Mouse (Mus musculus): ENCODE results near the gene Apopt1.
A peak's percentile ranks its signal among the peaks of the same experiment; 100 is the strongest.

Gene Apopt1

DNA sequence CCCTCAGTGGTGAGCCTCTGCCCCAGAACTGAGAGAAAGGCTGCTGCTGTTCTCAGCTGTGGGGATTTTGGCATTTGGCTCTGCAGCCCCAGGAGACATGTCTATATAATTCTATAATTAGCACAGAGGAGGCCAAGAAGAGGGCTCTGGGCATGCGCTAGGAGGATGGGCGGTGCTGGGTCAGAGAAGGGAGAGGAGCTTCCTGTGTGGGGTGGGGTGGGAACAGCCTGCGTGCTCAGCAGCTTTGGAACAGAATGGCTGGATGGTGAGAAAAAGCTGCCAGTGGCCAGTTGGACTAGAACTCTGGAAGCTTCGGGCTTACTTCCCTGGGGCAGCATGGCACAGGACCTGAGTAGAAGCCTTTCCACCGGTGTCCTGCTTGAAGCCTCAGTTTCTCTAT lies 33.0 kb downstream of the Apopt1 start:
- no peak for DNase-seq (ENCODE audit: low spot score)

DNA sequence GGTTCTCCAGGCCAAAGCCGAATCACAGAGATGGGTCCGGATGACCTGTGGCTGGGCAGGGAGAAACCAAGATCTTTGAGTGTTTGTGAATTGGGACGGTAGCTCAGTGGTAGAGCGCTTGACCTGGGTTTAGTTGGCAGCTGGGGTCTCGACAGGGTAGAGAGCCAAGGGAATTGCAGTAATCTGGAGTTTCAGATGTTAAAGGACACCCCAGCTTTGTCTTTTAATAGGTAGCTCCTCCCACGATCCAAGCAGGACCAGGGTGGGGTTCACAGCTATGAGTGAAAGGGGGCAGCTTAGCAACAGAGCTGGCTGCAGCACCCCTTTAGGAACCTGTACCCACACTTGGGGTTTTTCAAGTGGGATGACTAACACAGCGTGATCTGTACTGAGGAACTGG lies 34.4 kb downstream of the Apopt1 start:
- no peak for DNase-seq (ENCODE audit: low spot score)

DNA sequence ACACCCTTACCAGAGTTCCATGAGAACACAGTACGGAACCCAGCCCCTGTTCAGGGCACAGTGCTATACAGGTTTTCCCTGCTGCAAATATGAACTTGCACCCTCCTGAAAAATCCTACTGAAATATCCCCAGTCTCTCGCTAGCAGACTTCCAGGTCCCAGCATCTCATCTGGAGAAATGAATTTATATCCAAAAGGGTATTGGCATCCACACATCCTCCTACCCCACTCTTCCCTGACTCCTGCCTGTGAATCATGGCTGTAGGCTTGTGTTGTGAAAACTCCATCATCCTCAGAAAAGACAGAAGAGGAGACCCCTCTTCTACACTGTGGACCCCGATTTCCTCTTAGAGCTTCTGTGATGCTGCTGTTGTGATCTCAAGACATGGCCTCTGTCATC lies 37.7 kb downstream of the Apopt1 start:
- no peak for DNase-seq (ENCODE audit: low spot score)

DNA sequence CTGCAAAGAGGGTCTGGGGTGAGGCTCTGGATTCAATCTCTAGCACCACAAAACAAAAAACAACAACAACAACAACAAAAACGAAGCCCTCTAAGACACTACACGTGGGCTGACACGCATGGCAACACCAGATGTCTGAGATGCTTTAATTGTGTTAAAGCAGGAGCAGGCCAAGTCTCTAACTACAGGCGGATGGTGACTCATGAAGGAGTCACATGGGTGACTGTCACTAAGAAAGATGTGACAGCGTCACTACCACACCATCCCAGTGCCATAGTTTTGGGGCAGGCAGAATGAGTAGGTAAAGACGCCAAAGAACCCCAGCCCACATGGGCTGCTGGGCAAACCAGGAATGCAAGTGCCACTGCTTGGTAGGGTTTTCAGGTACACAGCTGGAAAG lies 39.4 kb downstream of the Apopt1 start:
- no peak for DNase-seq (ENCODE audit: low spot score)

DNA sequence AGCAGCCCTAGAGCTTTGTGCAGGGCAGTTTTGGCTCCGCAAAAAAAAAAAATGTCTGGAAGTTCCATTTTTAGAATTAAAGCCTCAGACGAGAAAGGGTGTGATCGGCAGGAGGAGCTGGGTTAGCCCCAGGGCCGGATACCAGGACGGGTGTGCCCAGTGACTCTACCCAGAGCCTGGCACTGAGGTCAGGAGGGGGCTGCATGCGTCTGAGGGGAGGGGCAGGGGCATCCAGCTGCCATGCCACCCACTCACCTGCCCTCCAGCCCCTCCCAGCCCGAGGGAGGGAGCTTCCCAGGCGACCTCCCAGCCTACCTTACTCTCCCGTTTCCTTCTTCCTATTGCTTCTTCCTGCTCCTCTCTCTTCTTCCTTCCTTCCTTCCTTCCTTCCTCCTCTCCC lies 40.3 kb downstream of the Apopt1 start:
- no peak for DNase-seq (ENCODE audit: low spot score)

DNA sequence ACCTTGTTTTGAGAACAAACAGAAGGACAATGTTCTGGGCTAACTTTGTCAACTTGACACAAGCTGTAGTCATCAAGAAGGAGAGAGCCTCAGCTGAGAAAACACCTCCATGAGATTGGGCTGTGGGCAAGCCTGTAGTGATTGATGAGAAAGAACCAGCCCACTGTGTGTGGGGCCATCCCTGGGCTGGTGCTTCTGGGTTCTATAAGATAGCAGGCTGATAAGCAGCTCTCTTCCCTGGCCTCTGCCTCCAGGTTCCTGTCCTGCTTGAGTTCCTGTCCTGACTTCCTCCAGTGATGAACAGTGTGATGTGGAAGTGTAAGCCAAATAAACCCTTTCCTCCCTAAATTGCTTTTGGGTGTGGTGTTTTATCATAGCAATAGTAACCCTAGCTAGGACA lies 41.6 kb downstream of the Apopt1 start:
- DNase-seq (ENCODE audit: low spot score): no peak

DNA sequence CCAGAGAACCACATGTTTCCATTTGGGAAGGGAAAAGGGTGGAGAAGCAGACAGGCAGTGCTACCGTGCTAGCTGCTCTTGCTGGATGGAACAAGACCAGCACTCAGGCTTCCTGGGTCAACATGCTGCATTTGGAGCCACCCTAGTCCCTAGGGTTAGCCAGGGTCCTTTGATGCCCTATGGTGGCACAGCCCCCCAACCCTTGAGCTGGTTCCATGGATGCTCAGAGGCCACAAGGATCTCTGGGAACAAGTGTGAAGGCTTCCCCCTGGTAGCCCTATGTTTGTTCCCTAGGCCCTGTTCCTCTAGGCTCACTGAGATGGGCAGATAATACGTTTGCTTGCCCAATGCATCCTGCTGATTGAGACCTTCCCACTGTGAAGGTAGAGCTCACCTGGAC lies 42.2 kb downstream of the Apopt1 start:
- DNase-seq (ENCODE audit: low spot score): no peak

DNA sequence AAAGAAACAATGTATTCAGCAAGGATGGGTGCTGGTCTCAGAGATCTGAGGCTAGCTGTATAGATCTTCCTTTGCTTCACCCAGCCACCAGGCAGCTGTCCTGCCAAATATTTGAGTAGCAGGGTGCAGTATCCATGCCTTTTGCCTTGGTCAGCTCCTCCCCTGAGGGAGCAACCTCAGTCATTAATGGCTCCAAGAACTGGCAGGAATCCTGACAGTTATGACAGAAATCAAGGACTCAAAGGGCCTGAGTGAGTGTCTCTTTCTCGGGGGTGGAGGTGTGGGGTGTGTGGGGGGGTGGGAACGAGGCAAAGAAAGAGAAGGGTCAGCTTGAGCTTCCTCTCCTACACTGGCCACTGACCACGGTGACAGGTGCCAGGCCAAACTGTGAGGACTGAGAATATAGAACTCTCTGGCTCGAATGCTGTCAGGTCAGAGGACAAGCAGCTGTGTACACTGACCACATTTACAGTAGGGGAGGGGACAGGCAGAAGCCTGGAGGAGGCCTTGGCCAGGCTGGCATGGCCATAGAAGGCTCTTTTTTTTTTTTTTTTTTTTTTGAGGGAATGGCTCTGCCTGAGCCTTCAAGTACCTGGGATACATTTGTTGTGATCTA lies 43.1 kb downstream of the Apopt1 start:
- no peak for DNase-seq (ENCODE audit: low spot score)

DNA sequence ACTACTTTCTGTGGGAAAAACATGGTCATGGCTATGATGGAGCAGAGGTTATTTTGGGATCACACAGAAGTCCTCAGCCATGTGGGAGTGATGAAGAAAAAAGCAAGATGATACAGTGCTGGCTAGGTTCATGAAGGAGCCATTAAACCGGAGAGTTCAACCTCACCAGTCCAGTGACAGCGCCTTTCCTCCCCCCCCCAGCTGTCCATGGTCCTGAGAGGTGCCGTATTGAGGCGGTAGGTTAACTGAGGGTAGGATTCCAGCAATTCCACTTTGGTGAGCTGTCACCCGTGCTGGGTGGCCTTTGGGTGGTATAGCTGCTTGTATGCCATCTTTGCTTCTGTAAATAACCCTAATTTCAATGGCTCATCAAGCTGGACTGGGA lies 43.6 kb downstream of the Apopt1 start:
- DNase-seq (ENCODE audit: low spot score): no peak

DNA sequence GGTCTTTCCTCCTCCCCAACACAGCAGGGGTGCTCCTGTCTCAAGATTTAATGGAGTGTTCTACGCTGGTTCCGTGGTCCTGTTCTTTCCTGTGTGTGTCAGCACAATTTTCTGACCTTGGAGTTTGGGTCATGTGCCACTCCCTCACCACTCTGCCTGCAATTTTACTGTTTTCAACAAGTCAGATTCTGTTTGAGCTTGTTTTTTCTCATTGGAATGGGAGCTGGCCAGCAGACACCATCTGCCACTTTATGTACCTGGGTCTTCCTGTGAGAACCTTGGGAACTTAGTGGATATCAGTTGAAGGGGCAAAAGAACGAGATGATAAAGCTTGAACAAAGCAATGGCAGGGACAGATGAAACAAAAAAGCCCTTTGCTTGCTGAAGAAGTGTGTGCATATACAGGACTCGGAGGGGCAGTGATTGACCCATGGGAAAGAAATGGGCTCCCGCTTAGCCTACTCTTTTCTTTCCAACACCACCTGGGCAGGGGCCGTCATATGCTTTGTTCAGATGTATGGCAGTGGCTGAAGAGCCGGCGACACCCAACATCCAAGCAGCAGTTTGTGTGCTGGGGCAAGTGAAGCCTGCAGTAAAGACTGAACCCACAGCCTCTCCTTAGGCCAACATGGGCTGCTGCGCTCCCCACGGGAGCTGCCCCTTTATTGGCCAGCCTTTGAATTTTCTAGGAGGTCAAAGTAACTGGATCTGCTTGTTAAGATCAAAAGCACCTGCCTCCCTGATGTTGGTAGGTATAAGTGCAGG lies 44.7 kb downstream of the Apopt1 start:
- no peak for DNase-seq (ENCODE audit: low spot score)

DNA sequence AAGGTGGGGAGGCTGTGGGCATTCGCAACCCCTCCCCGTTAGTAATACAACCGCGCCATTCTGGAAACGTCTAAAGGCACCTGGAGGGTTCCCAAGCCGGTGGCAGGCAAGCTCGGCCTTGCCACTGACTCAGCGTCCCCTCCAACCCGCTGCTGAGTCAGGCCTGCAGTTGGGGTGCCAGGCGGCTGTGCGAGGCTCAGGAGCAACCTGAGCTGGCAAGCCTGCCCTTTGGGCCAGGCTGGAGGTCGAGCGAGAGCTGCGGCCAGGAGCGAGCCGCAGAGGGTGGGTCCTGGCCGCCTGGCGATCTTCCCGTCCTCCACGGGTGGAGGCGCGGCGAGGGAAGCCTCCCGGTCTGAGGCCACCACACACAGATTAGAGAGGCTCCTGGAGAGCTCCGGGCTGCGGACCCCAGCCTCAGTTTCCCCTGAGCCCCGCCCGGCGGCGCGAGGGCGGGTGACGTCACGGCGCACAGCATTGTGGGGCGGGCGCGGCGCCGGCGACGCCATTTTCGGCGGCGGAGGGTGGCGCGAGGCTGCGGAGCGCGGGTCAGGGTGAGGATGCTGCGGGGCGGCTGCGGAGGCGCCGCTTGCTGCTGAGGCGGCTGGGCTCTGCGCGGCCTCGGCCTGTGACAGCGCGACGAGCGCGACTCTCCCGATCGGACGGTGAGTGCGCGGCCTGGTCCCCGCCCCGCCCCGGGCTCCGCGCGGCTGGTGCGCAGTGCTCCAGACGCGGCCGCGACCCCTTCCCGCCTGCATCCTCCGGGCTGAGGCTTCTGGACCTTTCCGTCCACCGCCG lies 45.5 kb downstream of the Apopt1 start, which contains the start of gene Klc1:
Gene Klc1 (plus strand): TSS at position 469 of the 795 bp plus-strand sequence.
- DNase-seq (ENCODE audit: low spot score): peak; percentile 73

DNA sequence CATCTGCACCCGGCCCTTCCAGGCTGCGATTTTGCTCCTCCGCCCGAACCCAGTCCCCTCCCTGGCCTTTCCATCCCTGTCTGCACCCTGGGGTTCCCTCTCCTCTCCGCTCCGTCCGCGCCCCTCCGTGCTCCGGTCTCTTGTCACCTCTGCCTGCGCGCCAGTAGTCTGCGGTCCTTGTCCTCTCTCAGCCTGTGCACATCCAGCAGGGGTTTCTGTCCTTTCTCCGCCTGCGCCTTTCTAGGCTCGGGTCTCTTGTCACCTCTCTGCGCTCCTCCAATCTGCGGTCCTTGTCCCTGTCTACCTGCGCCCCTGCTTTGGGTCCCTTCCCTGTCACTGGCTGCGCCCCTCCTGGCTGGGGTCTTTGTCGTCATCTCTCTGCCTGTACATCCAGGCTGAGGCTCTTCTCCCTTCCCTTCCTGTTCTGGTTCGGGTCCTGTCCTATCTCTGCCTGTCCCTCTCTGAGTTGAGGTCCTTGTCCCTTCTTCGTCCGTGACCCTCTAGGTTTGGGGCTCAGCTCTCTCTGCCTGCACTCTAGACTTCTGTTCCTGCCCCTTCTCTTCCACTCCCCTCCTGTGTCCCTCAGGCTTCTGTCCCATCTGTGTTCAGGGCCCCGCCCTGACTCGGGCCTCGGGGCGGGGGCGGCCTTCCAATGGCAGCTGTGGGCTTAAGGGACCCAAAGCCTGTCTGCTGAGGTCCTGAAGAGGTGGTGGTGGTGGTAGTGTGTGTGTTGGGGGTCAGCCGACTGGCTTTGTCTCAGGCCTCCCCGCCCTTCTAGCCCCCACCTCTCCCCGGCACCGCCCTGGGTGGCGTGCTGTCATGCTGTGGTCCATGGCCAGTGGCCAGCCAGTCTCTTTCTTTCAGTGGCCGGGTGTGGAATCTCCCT lies 46.4 kb downstream of the Apopt1 start:
- no peak for DNase-seq (ENCODE audit: low spot score)

DNA sequence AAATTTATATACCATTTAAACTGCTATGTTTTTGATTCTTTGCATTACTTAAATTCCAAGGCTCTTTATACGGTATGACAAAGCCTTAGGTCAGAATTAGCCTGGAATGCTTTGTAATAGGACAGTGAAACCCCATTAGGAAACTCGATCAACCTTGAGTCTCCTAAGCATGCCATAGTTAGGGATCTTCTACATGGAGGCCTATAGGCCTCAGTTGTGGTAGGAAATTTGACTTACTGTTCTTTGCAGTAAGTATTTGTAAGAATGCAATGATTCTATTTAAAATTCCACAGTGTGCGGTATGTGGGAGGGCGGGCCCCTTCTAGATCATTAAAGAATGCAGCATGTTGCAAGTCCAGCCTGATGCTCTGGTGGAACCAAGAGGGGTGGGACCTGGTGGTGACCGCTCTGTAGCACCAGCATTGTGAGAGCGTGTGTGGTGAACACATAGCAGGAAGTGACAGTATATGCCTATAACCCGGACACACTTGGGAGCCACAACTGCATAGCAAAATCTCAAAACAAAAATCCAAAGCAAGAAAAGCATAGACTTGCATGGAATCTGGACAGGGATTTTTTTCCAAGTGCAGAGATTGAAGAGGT lies 47.3 kb downstream of the Apopt1 start:
- DNase-seq (ENCODE audit: low spot score): no peak

DNA sequence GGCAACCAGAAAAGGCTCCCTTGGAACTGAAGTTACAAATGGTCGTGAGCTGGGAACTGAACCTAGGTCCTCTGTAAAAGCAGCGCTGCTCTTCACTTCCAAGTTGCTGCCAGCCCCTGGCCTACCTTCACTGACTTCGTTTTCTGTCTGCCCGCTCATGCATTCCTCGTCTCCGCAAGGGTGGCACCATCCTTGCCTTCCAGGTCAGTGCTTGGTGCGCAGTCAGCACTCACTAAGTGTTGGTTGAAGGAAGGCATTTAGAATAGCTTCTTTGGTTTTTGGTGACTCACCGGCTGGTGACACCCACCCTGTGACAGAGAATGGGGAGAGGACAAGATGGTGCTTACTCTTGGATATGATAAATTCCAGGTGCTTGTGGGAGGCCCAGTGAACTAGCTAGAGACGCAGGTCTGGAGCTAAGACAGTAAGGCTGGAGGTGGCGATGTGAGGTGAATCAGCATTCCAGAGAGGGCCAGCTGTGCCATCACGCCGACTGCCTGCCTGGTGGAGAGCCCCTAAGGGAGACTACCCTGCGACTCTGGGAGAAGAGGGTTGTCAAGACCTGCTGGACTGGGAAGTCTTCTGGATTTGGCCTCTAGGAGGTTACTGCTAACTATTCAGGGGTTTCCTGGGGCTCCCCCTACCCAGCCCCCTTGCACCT lies 49.7 kb downstream of the Apopt1 start:
- no peak for DNase-seq (ENCODE audit: low spot score)

DNA sequence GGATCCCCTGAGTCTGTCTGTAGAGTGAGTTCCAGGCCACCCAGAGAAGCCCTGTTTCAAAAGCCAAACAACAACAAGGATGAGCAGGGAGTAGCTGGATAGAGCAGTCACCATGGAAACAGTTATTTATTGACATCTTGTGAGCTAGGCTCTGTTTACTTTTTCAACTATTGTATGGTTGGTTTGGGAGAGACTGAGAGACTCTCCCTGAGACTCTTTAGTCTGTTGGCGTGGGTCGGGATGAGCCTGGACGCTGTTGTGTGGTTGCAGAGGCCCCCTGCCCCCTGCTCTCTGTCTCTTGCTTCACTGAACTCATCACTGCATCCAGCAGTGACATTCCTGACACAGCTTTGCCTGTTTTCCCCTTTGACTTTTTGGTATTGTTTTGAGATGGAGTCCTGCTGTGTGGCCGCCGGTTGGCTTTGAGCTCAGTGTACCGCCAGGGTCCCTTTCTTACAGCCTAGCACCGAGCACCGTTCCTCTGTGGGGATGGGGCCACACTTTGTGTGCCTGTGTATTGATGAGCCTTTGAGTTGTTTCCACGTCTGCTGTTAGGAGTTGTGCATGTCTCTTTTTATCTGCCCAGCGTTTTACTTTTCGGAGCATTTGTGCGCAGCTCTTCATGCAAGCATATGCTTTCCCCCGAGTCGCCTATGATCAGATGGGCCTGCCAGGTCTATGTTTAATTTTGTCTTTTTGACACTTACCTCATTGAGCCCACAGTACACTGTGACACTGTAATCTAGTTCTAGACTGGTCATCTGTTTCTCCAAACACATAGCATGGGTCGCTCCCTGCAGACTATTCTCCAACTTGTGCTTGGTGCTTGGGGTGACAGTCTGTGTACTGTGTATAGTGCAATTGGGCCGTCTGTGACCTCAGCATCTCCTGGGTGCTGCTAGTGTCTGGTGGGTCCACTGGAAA lies 53.5 kb downstream of the Apopt1 start:
- no peak for DNase-seq (ENCODE audit: low spot score)

DNA sequence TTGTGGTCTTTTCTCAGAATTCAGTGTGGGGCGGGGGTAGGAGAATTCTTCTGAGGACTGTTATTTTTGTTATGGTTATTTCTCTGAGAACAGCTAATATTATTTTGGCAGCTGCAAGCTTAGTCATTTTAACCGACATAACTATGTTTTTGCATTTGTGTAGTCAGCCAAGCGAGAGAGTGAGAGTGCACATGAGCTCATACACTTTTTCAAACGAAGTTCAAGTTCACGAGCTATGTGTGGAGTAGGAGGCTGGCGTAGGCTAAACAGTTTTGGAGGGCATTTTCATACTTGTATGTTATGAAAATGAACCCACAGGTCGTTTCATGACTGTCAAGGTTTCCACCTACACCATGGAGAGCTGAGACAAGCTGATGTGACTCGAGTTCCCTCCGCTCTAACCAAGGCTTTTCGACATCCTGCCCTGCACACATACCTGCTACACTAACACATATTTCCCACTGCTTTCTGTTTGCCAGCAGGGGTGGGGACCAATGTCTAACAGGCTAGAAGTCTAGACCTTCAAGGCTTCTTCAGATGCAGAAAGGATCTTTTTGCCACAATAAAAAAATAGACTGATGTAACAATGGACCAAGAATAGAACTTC lies 55.4 kb downstream of the Apopt1 start:
- DNase-seq (ENCODE audit: low spot score): no peak

DNA sequence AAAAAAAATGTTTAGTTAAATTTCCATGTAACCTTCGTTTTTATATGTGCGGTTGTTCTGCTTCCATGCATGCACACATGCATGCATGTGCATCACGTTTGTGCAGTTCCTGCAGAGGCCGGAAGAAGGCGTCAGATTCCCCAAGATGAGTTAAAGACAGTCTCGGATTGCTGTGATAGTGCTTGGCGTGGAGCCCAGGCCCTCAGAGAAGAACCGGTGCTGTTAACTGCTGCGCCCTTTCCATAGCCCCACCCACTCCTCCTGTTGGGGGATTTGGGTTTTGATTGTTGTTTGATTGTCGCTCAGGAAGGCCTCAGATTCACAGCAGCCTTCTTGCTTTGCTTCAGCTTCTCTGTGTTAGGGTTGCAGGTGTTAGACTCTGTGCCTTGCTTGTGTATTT lies 56.2 kb downstream of the Apopt1 start:
- no peak for DNase-seq (ENCODE audit: low spot score)

DNA sequence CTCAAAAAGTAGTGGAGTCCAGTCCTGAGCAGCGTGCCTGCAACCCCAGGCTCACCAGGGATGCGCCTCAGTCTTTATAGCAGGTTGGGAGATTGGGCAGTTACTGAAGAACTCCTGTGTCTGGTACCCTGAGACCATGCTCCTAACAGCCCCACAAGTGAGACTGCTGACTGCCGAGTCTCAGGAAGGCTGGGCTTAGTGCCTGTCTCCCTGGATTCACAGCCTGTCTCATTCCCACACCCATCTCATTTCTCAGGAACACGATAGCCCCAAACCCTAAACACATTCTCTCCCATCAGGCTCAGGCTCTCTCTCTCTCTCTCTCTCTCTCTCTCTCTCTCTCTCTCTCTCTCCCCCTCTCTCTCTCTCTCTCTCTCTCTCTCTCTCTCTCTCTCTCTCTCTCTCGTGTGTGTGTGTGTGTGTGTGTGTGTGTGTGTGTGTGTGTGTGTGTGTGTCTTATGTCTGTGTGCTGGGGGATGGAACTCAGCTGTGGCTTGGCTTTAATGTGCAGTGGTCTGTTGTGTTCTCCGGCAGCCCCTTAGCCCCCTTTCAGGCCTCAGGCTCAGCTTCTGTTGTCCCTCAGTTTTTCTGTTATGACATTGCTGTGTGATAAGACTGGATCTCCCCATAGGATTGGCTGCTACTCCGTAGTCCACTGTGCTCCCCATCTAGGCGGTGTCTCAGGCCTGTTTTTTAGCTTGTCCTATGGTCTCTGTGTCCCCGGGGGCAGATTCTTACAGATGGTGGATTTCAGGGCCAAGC lies 56.9 kb downstream of the Apopt1 start:
- DNase-seq (ENCODE audit: low spot score): no peak

DNA sequence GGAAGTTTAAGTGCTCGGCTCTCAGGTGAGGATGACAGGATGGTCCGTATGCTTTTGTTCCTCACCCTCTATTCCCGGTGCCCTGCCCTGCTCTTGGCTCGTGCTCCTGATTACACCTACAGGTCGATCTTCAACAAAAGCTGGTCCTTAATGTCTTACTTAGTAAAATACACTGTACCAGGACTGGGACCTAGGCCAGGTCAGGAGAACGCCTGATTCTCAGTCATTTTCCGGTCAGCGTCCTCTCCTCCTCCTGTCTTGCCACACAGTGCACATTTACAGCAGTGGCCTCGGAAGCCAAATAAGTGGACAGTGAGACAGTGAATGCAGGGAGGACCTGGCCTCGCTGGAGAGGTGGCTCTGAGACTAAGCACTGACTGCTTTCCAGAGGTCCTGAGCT lies 57.6 kb downstream of the Apopt1 start:
- DNase-seq (ENCODE audit: low spot score): no peak

All from spleen, adult 12 weeks (tissue).